Comparison of ENCODE assay signal across 8 mouse cellular contexts in the genomic region with DNA sequence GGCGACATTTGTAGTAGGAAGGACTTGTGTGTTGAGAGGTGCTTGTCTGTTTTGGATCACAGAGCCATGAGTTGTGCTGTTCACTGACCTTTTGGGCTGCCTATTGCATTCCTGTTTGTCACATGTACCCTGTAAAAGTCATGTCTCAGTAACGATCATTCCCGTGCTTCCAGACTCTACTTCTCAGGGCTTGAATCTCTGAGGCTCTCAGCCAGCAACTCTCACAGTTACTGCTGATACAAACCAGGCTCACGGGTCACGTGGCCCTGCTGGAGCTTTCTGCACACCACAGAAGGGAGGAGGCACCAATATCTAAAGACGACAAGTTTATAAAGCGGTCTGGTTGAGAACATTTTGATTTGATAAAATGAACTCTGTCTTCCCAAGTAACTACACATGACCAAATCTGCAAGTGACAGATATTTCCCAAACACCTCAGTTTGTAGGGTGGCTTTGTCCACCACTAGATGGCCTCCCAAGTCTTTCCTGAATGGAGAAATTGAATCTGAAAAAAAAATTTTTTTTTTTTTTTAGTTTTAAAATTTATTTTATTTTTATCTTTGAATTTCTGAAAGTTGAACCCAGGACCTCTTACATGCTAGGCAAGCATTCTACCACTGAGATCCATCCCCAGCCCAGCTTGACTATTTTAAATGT. TPM values are rescaled to one million over a fixed set of nuclear protein-coding genes. Genes with fewer than 3 reads are reported as not detected.
DNase-seq lines count a peak whose midpoint lies in the region; ATAC-seq and TF ChIP-seq lines count a peak whose summit lies in the region.

No protein-coding gene starts in this region.

- no peaks in the 10 kb centered on the region for H3K9me3 ChIP-seq in heart, embryonic 13.5 days
- H3K9me3 ChIP-seq in hindbrain, embryonic 10.5 days = no peaks in the 10 kb centered on the region

- no peak overlapping the region for H3K27ac ChIP-seq in layer of hippocampus, adult 2 months
- peak overlapping the region; percentile 89 for H3K27ac ChIP-seq in heart, embryonic 13.5 days (replicated peaks)
- no peak overlapping the region for H3K27ac ChIP-seq in hindbrain, embryonic 10.5 days

- H3K4me3 ChIP-seq in layer of hippocampus, adult 2 months = no peak overlapping the region
- no peak overlapping the region for H3K4me3 ChIP-seq in heart, embryonic 13.5 days
- no peak overlapping the region for H3K4me3 ChIP-seq in hindbrain, embryonic 10.5 days

- peak overlapping the region; percentile 47; the same call in 1 of the 2 replicates for H3K9ac ChIP-seq in heart, embryonic 13.5 days

- peaks cover 6% of the 10 kb centered on the region for H3K36me3 ChIP-seq in heart, embryonic 13.5 days
- no peaks in the 10 kb centered on the region for H3K36me3 ChIP-seq in hindbrain, embryonic 10.5 days

- peak; percentile 62 for ATAC-seq in heart, embryonic 13.5 days (ENCODE audit: extremely low read depth, insufficient number of reproducible peaks, low FRiP score, low TSS enrichment)

- H3K27me3 ChIP-seq in heart, embryonic 13.5 days (replicated peaks) = no peaks in the 10 kb centered on the region
- H3K27me3 ChIP-seq in hindbrain, embryonic 10.5 days (ENCODE audit: insufficient read depth, poor library complexity, severe bottlenecking) = no peaks in the 10 kb centered on the region

- H3K4me1 ChIP-seq in heart, embryonic 13.5 days = peaks cover 93% of the 10 kb centered on the region
- peaks cover 28% of the 10 kb centered on the region for H3K4me1 ChIP-seq in hindbrain, embryonic 10.5 days (replicated peaks)

- peak overlapping the region; percentile 54 for H3K4me2 ChIP-seq in heart, embryonic 13.5 days

- WGBS in heart, embryonic 13.5 days = 9% methylated on average over 7 of the region's 7 CpGs
- WGBS in hindbrain, embryonic 10.5 days = 75% methylated on average over 7 of the region's 7 CpGs

- peak; percentile 91 for TF ChIP-seq CTCF in layer of hippocampus, adult 2 months (conservative IDR thresholded peaks at IDR 0.05)

- DNase-seq in layer of hippocampus, adult 2 months (ENCODE audit: low spot score in 2 of 2) = peak in 1 of 2 experiments; percentile 31
- no peak for DNase-seq in layer of hippocampus, postnatal 25 days (ENCODE audit: extremely low spot score in 1 of 2, low spot score in 1 of 2)
- peak; percentile 39 for DNase-seq in adrenal gland, postnatal 10 days
- peak; percentile 42 for DNase-seq in lung, postnatal 14 days
- DNase-seq in cerebellum, adult 9-11 months = no peak
- no peak for DNase-seq in hindbrain, embryonic 10.5 days (ENCODE audit: low spot score)
- no peak for DNase-seq in testis, postnatal 14 days (ENCODE audit: low spot score)

RNA-seq across cellular contexts. Expression of gene Akap2, which starts 46.5 kb away (rescaled TPM):
- total RNA-seq in layer of hippocampus, adult 2 months (2021) = 10 to 100 TPM; 46.8 to 52.0 TPM
- total RNA-seq in layer of hippocampus, postnatal 25 days (2021) = 10 to 100 TPM; 42.3 to 42.5 TPM
- 10 to 100 TPM; 87.7 to 92.0 TPM for total RNA-seq in adrenal gland, postnatal 10 days (2021)
- 41.3 and 43.1 TPM in 2 replicates for polyA plus RNA-seq in heart, embryonic 13.5 days (2015; fragmentation: Nextera tagmentation; extraction: Ambion mirVana)
- 30.2 and 31.8 TPM in 2 replicates for polyA plus RNA-seq in hindbrain, embryonic 10.5 days (2016; fragmentation: Nextera tagmentation; extraction: Ambion mirVana)

Comparison
In these comparisons a context has a peak if more than half of its experiments do, and no peak if none do; other contexts are left out.
1. DNase-seq: peak in adrenal gland, postnatal 10 days (single experiment) and lung, postnatal 14 days (single experiment); none in layer of hippocampus, postnatal 25 days (0 of 2), cerebellum, adult 9-11 months (single experiment), hindbrain, embryonic 10.5 days (single experiment) and testis, postnatal 14 days (single experiment).